18 mouse cellular contexts compared by ENCODE assay signal in genomic region chr5:93035285-93035684, GRCm38 (mm10). TPM values are rescaled to one million over a fixed set of nuclear protein-coding genes. Genes with fewer than 3 reads are reported as not detected.
A peak's percentile ranks its signal among the peaks of the same experiment; 100 is the strongest.
DNase-seq lines count a peak whose midpoint lies in the region; ATAC-seq and TF ChIP-seq lines count a peak whose summit lies in the region.
"Had no signal": no experiment of that assay in that cellular context is flagged by ENCODE, and none has a peak within 500 bp of the region (broad histone marks: within the 10 kb centered on the region; RNA-seq: fewer than 3 reads in every experiment).

No protein-coding gene starts in this region.

- intact Hi-C loops in left cerebral cortex, adult 2 months (cut with DNase I), result no loop called here

- WGBS in lung, embryonic 14.5 days, result 31% methylated on average over 1 of the region's 1 CpGs
- 50% methylated on average over 1 of the region's 1 CpGs for WGBS in embryonic facial prominence, embryonic 10.5 days
- WGBS in stomach, embryonic 16.5 days, result 44% methylated on average over 1 of the region's 1 CpGs

- H3K4me3 ChIP-seq in lung, embryonic 14.5 days (ENCODE audit: low read depth, low read length), result no peak overlapping the region
- no peak overlapping the region for H3K4me3 ChIP-seq in embryonic facial prominence, embryonic 10.5 days
- no peak overlapping the region for H3K4me3 ChIP-seq in stomach, embryonic 16.5 days (replicated peaks; ENCODE audit: low read length)
- no peak overlapping the region for H3K4me3 ChIP-seq in left cerebral cortex, adult 2 months
- H3K4me3 ChIP-seq: forebrain, embryonic 15.5 days; midbrain, embryonic 10.5 days had no signal

- H3K4me2 ChIP-seq in lung, embryonic 14.5 days, result no peak overlapping the region
- no peak overlapping the region for H3K4me2 ChIP-seq in stomach, embryonic 16.5 days (ENCODE audit: low read depth, low read length)
- H3K4me2 ChIP-seq: forebrain, embryonic 15.5 days had no signal

- no peaks in the 10 kb centered on the region for H3K27me3 ChIP-seq in lung, embryonic 14.5 days (ENCODE audit: insufficient read depth, low read length)
- peaks cover 7% of the 10 kb centered on the region; the same call in 1 of the 2 replicates for H3K27me3 ChIP-seq in embryonic facial prominence, embryonic 10.5 days (replicated peaks; ENCODE audit: low read depth, poor library complexity, severe bottlenecking)
- no peaks in the 10 kb centered on the region for H3K27me3 ChIP-seq in stomach, embryonic 16.5 days (ENCODE audit: control insufficient read depth, insufficient read depth, low read length)
- H3K27me3 ChIP-seq: forebrain, embryonic 15.5 days had no signal

- no peak for TF ChIP-seq CTCF in lung, embryonic 14.5 days (IDR thresholded peaks at IDR 0.05; ENCODE audit: low read depth)
- TF ChIP-seq CTCF in left cerebral cortex, adult 2 months (IDR thresholded peaks at IDR 0.05), result no peak

- H3K36me3 ChIP-seq in lung, embryonic 14.5 days (ENCODE audit: insufficient read depth), result no peaks in the 10 kb centered on the region
- H3K36me3 ChIP-seq in embryonic facial prominence, embryonic 10.5 days (replicated peaks), result no peaks in the 10 kb centered on the region
- no peaks in the 10 kb centered on the region for H3K36me3 ChIP-seq in stomach, embryonic 16.5 days (ENCODE audit: control insufficient read depth, insufficient read depth, low read length)
- H3K36me3 ChIP-seq: forebrain, embryonic 15.5 days; midbrain, embryonic 10.5 days had no signal

- H3K9ac ChIP-seq in lung, embryonic 14.5 days, result no peak overlapping the region
- no peak overlapping the region for H3K9ac ChIP-seq in stomach, embryonic 16.5 days (ENCODE audit: low read length)
- H3K9ac ChIP-seq: forebrain, embryonic 15.5 days had no signal

- ATAC-seq in lung, embryonic 14.5 days (ENCODE audit: insufficient read depth), result peak; percentile 75
- peak; percentile 80; the same call in 1 of the 2 replicates for ATAC-seq in stomach, embryonic 16.5 days (ENCODE audit: insufficient read depth, low FRiP score)
- ATAC-seq: forebrain, embryonic 15.5 days; hindbrain, embryonic 16.5 days had no signal

- H3K4me1 ChIP-seq in lung, embryonic 14.5 days (ENCODE audit: insufficient read depth), result peaks cover 12% of the 10 kb centered on the region; the same call in 1 of the 2 replicates
- peaks cover 46% of the 10 kb centered on the region for H3K4me1 ChIP-seq in embryonic facial prominence, embryonic 10.5 days
- H3K4me1 ChIP-seq in stomach, embryonic 16.5 days (ENCODE audit: control insufficient read depth, insufficient read depth, low read length), result peaks cover 3% of the 10 kb centered on the region; the same call in 1 of the 2 replicates
- H3K4me1 ChIP-seq: forebrain, embryonic 15.5 days had no signal

- no peaks in the 10 kb centered on the region for H3K9me3 ChIP-seq in lung, embryonic 14.5 days (ENCODE audit: low read depth, low read length)
- no peaks in the 10 kb centered on the region for H3K9me3 ChIP-seq in embryonic facial prominence, embryonic 10.5 days
- H3K9me3 ChIP-seq in stomach, embryonic 16.5 days (replicated peaks; ENCODE audit: control insufficient read depth, low read length), result no peaks in the 10 kb centered on the region
- H3K9me3 ChIP-seq: forebrain, embryonic 15.5 days; midbrain, embryonic 10.5 days had no signal

- peak overlapping the region; percentile 55; the same call in 1 of the 2 replicates for H3K27ac ChIP-seq in lung, embryonic 14.5 days (ENCODE audit: low read depth)
- peak overlapping the region; percentile 60; the same call in 1 of the 2 replicates for H3K27ac ChIP-seq in embryonic facial prominence, embryonic 10.5 days (replicated peaks)
- peak overlapping the region; percentile 19; the same call in 1 of the 2 replicates for H3K27ac ChIP-seq in stomach, embryonic 16.5 days (ENCODE audit: low read length)
- no peak overlapping the region for H3K27ac ChIP-seq in left cerebral cortex, adult 2 months
- H3K27ac ChIP-seq: forebrain, embryonic 15.5 days; midbrain, embryonic 10.5 days had no signal

- DNase-seq in lung, embryonic 14.5 days, result peak; percentile 52
- DNase-seq in lung, postnatal 4 days, result no peak
- peak; percentile 28 for DNase-seq in Muller cell, postnatal 12 days (ENCODE audit: inconsistent ontology term)
- DNase-seq in embryonic facial prominence, embryonic 10.5 days (ENCODE audit: low spot score), result no peak
- DNase-seq in left cerebral cortex, adult 2 months (ENCODE audit: extremely low spot score in 1 of 2, low spot score in 2 of 2), result no peak
- no peak for DNase-seq in kidney, adult 8-10 months
- DNase-seq: adrenal gland, postnatal 14 days; cerebellum, adult 8-10 months; kidney, adult 2 months; kidney, postnatal 10 days; thymus, adult 18-20 months; thymus, postnatal 36 days had no signal

RNA-seq across cellular contexts. Expression of gene Sowahb, which starts 9.5 kb away (rescaled TPM):
- 1.8 and 2.0 TPM in 2 replicates for polyA plus RNA-seq in lung, embryonic 14.5 days (2014; fragmentation: Nextera tagmentation; extraction: Ambion mirVana)
- polyA plus RNA-seq in embryonic facial prominence, embryonic 10.5 days (2016; fragmentation: Nextera tagmentation; extraction: Ambion mirVana), result 0.78 and 0.85 TPM in 2 replicates
- 1.8 and 2.0 TPM in 2 replicates for polyA plus RNA-seq in stomach, embryonic 16.5 days (2015; fragmentation: Nextera tagmentation; extraction: Ambion mirVana)
- 10 to 100 TPM; 24.2 to 26.4 TPM for total RNA-seq in left cerebral cortex, adult 2 months (2021)
- total RNA-seq: hematopoietic stem cell, adult 5-6 weeks; monocyte, adult 5-6 weeks had no signal
- polyA plus RNA-seq: hindbrain, embryonic 16.5 days had no signal

RNA-seq across cellular contexts. Expression of gene Sept11, which starts 58.0 kb away (rescaled TPM):
- polyA plus RNA-seq in lung, embryonic 14.5 days (2014; fragmentation: Nextera tagmentation; extraction: Ambion mirVana), result 184 and 186 TPM in 2 replicates
- polyA plus RNA-seq in embryonic facial prominence, embryonic 10.5 days (2016; fragmentation: Nextera tagmentation; extraction: Ambion mirVana), result 294 and 297 TPM in 2 replicates
- polyA plus RNA-seq in stomach, embryonic 16.5 days (2015; fragmentation: Nextera tagmentation; extraction: Ambion mirVana), result 134 and 146 TPM in 2 replicates
- total RNA-seq in left cerebral cortex, adult 2 months (2021), result 100 to 1,000 TPM; 197 to 203 TPM

Comparison
In these comparisons a context has a peak if more than half of its experiments do, and no peak if none do; other contexts are left out.
1. DNase-seq: peak in lung, embryonic 14.5 days (single experiment) and Muller cell, postnatal 12 days (single experiment); none in lung, postnatal 4 days (0 of 2), embryonic facial prominence, embryonic 10.5 days (single experiment), left cerebral cortex, adult 2 months (0 of 2) and kidney, adult 8-10 months (0 of 2).